Mouse (Mus musculus): ENCODE measurements around the gene Ric1. TPM values are rescaled to one million over a fixed set of nuclear protein-coding genes. Genes with fewer than 3 reads are reported as not detected.

The Ric1 gene
- polyA plus RNA-seq, 1 experiment = 4.3 TPM

DNA sequence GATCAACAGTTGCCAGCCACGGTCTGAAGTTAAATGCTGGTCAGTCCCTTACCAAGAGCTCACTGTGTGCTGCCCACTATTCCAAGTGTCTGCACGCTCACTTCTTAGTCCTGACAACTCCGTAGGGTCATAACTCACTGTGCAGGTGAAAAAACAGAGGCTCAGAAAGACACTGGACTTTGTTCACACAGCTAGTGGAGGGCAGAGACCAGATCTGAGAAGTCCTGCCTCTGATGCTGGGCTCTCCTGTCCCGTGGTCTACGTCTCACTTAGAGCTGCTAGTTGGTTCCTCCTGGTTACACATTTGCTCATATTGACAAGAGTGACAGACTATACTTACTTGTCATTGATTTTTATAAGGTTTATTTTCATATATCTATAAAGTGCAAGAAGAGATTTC, 76.9 kb downstream of the Ric1 start:
- Histone ChIP-seq H3ac (ENCODE audit: control insufficient read depth, insufficient read length, low read depth) (no peak overlapping the region), H3K27me3 (ENCODE audit: control insufficient read depth, insufficient read depth, insufficient read length) (no peaks in the 10 kb centered on the region), H3K79me2 (ENCODE audit: control insufficient read depth, insufficient read depth) (no peaks in the 10 kb centered on the region), H3K4me3 (ENCODE audit: insufficient read depth, poor library complexity, severe bottlenecking) (no peak overlapping the region), H3K79me3 (ENCODE audit: low read depth) (no peaks in the 10 kb centered on the region), H3K36me3 (ENCODE audit: control insufficient read depth, insufficient read depth) (peaks cover 49% of the 10 kb centered on the region)
- no peak for TF ChIP-seq CEBPB (IDR thresholded peaks at IDR 0.05; ENCODE audit: low read depth)
- TF ChIP-seq USF1 (IDR thresholded peaks at IDR 0.05; ENCODE audit: low read depth) = no peak
- TF ChIP-seq MYOG (IDR thresholded peaks at IDR 0.05; ENCODE audit: control insufficient read depth, extremely low read depth, insufficient read length) = no peak
- TF ChIP-seq MAX (IDR thresholded peaks at IDR 0.05) = no peak
- TF ChIP-seq FOSL1 (IDR thresholded peaks at IDR 0.05; ENCODE audit: insufficient read depth, low read length, poor library complexity, severe bottlenecking) = no peak
- TF ChIP-seq CTCF (IDR thresholded peaks at IDR 0.05; ENCODE audit: control insufficient read depth, insufficient read depth, insufficient read length) = no peak
- no peak for TF ChIP-seq MYOD1 (IDR thresholded peaks at IDR 0.05; ENCODE audit: control insufficient read depth, insufficient read length, low read depth)

GRCm38 (mm10) chr19:29603548-29604353, 81.7 kb downstream of the Ric1 start:
- Histone ChIP-seq H3ac (ENCODE audit: control insufficient read depth, insufficient read length, low read depth) (no peak overlapping the region), H3K4me3 (ENCODE audit: insufficient read depth, poor library complexity, severe bottlenecking) (no peak overlapping the region), H3K79me2 (ENCODE audit: control insufficient read depth, insufficient read depth) (no peaks in the 10 kb centered on the region), H3K79me3 (ENCODE audit: low read depth) (no peaks in the 10 kb centered on the region), H3K27me3 (ENCODE audit: control insufficient read depth, insufficient read depth, insufficient read length) (no peaks in the 10 kb centered on the region), H3K36me3 (ENCODE audit: control insufficient read depth, insufficient read depth) (peaks cover 42% of the 10 kb centered on the region)
- TF ChIP-seq FOSL1 (IDR thresholded peaks at IDR 0.05; ENCODE audit: insufficient read depth, low read length, poor library complexity, severe bottlenecking) = peak; percentile 37
- TF ChIP-seq CTCF (IDR thresholded peaks at IDR 0.05; ENCODE audit: control insufficient read depth, insufficient read depth, insufficient read length) = no peak

DNA sequence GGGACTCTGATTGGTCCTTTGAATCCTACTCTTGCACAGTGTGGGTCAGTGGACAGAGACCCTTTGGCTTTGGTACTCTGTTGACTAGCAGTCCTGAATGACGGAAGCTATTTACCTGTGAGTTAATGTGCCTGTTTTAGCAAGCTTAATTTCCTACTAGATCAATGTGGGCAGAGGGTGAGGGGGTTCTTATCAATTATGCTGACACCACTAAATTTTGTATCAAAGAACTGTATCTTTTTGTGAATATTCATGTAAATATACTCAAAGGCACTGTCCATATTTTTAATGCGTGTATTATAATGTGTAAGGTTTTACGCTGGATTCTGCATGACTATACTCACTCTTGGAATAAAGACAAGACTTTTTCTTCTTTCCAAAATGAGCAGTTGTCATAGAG, 82.6 kb downstream of the Ric1 start:
- Histone ChIP-seq H3K79me2 (ENCODE audit: control insufficient read depth, insufficient read depth) (no peaks in the 10 kb centered on the region), H3ac (ENCODE audit: control insufficient read depth, insufficient read length, low read depth) (no peak overlapping the region), H3K4me3 (ENCODE audit: insufficient read depth, poor library complexity, severe bottlenecking) (no peak overlapping the region), H3K36me3 (ENCODE audit: control insufficient read depth, insufficient read depth) (peaks cover 41% of the 10 kb centered on the region), H3K79me3 (ENCODE audit: low read depth) (no peaks in the 10 kb centered on the region), H3K27me3 (ENCODE audit: control insufficient read depth, insufficient read depth, insufficient read length) (no peaks in the 10 kb centered on the region)
- TF ChIP-seq MYOD1 (IDR thresholded peaks at IDR 0.05; ENCODE audit: control insufficient read depth, insufficient read length, low read depth) = no peak
- no peak for TF ChIP-seq CTCF (IDR thresholded peaks at IDR 0.05; ENCODE audit: control insufficient read depth, insufficient read depth, insufficient read length)
- TF ChIP-seq USF1 (IDR thresholded peaks at IDR 0.05; ENCODE audit: low read depth) = no peak
- TF ChIP-seq FOSL1 (IDR thresholded peaks at IDR 0.05; ENCODE audit: insufficient read depth, low read length, poor library complexity, severe bottlenecking) = no peak
- no peak for TF ChIP-seq MAX (IDR thresholded peaks at IDR 0.05)
- TF ChIP-seq MYOG (IDR thresholded peaks at IDR 0.05; ENCODE audit: control insufficient read depth, extremely low read depth, insufficient read length) = no peak
- TF ChIP-seq CEBPB (IDR thresholded peaks at IDR 0.05; ENCODE audit: low read depth) = no peak

DNA sequence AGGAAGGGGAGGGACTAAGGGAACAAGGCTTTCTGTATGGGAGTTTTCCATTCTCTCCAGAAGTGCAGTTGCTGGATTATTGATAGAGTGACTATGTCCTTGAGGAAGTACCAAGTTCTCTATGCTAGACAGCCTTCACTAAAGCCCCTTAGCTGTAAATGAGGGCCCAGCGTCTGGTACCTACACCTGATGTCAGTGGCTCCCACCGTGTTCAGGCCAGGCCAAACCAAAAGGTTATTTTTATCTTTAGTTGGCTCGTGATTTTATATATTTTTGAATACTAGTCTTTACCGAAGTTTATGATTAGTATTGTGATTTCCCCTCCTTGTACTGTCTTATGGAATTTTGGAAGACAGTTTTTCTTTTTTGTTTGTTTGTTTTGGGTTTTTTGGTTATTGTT, 85.4 kb downstream of the Ric1 start:
- no peaks in the 10 kb centered on the region for H3K27me3 ChIP-seq (ENCODE audit: control insufficient read depth, insufficient read depth, insufficient read length)
- H3K79me2 ChIP-seq (ENCODE audit: control insufficient read depth, insufficient read depth) = no peaks in the 10 kb centered on the region
- no peak for TF ChIP-seq MYOG (IDR thresholded peaks at IDR 0.05; ENCODE audit: control insufficient read depth, extremely low read depth, insufficient read length)
- TF ChIP-seq CEBPB (IDR thresholded peaks at IDR 0.05; ENCODE audit: low read depth) = no peak
- TF ChIP-seq MAX (IDR thresholded peaks at IDR 0.05) = no peak
- TF ChIP-seq CTCF (IDR thresholded peaks at IDR 0.05; ENCODE audit: control insufficient read depth, insufficient read depth, insufficient read length) = no peak
- no peak for TF ChIP-seq FOSL1 (IDR thresholded peaks at IDR 0.05; ENCODE audit: insufficient read depth, low read length, poor library complexity, severe bottlenecking)
- TF ChIP-seq USF1 (IDR thresholded peaks at IDR 0.05; ENCODE audit: low read depth) = no peak
- no peak for TF ChIP-seq MYOD1 (IDR thresholded peaks at IDR 0.05; ENCODE audit: control insufficient read depth, insufficient read length, low read depth)
- H3K36me3 ChIP-seq (ENCODE audit: control insufficient read depth, insufficient read depth) = peaks cover 25% of the 10 kb centered on the region
- no peak overlapping the region for H3ac ChIP-seq (ENCODE audit: control insufficient read depth, insufficient read length, low read depth)
- no peaks in the 10 kb centered on the region for H3K79me3 ChIP-seq (ENCODE audit: low read depth)
- no peak overlapping the region for H3K4me3 ChIP-seq (ENCODE audit: insufficient read depth, poor library complexity, severe bottlenecking)

DNA sequence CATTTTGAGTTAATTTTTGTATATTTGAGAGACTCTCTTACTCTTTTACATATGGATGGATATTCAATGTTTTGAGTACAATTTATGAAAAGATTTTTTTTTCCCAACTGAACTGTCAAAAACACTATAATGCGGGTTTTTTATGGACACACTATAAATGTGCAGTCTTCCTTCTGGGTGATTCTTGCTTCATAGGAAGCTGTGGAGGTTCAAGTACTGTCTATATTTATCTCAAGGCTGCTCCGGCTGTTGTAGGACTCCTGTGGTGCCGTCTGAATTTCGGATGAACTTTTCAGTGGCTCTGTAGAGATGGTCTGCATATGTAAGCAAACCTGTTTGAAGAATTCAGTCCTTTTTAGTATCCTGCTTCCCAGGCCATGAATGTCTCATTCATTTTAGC, 86.1 kb downstream of the Ric1 start:
- no peak for TF ChIP-seq CEBPB (IDR thresholded peaks at IDR 0.05; ENCODE audit: low read depth)
- TF ChIP-seq MYOD1 (IDR thresholded peaks at IDR 0.05; ENCODE audit: control insufficient read depth, insufficient read length, low read depth) = no peak
- TF ChIP-seq USF1 (IDR thresholded peaks at IDR 0.05; ENCODE audit: low read depth) = no peak
- TF ChIP-seq FOSL1 (IDR thresholded peaks at IDR 0.05; ENCODE audit: insufficient read depth, low read length, poor library complexity, severe bottlenecking) = no peak
- TF ChIP-seq MYOG (IDR thresholded peaks at IDR 0.05; ENCODE audit: control insufficient read depth, extremely low read depth, insufficient read length) = no peak
- TF ChIP-seq MAX (IDR thresholded peaks at IDR 0.05) = no peak
- no peak for TF ChIP-seq CTCF (IDR thresholded peaks at IDR 0.05; ENCODE audit: control insufficient read depth, insufficient read depth, insufficient read length)
- Histone ChIP-seq H3ac (ENCODE audit: control insufficient read depth, insufficient read length, low read depth) (no peak overlapping the region), H3K79me3 (ENCODE audit: low read depth) (no peaks in the 10 kb centered on the region), H3K79me2 (ENCODE audit: control insufficient read depth, insufficient read depth) (no peaks in the 10 kb centered on the region), H3K4me3 (ENCODE audit: insufficient read depth, poor library complexity, severe bottlenecking) (no peak overlapping the region), H3K27me3 (ENCODE audit: control insufficient read depth, insufficient read depth, insufficient read length) (no peaks in the 10 kb centered on the region), H3K36me3 (ENCODE audit: control insufficient read depth, insufficient read depth) (peaks cover 23% of the 10 kb centered on the region)
